Mouse (Mus musculus): ENCODE measurements around the gene Gucd1.
"Not testable (repeated sequence)": the region's sequence is repeated elsewhere in the genome, so short reads cannot be mapped to it uniquely, and the experiment has no call there.

Gene Gucd1

DNA sequence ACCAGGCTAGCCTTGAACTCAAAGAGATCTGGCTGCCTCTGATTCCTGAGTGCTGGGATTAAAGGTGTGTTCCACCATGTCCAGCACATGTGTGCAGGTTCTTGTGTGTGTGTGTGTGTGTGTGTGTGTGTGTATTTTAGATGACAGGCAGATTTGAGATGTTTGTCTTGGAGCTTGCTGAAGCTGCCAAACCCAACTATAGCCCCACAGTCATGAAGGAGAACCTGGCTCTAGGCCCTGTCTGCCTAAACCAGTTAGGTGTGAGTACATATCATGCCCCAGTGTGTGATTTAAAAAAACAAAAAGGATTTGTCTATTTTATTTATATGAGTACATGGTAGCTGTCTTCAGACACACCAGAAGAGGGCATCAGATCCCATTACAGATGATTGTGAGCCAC, 21.9 kb downstream of the Gucd1 start:
- POLR2A ChIA-PET, result interaction anchor here in 1 of 4 experiments (0.7 to 1.6 kb wide), 2 partner anchors 8 to 301 kb away, joined by 3 to 5 read pairs; no protein-coding TSS in a partner anchor
- CTCF ChIA-PET, result interaction anchor here in 3 of 4 experiments (0.6 to 1.3 kb wide), 3 partner anchors 53 to 251 kb away, joined by 3 to 4 read pairs (median 3); no protein-coding TSS in a partner anchor

DNA sequence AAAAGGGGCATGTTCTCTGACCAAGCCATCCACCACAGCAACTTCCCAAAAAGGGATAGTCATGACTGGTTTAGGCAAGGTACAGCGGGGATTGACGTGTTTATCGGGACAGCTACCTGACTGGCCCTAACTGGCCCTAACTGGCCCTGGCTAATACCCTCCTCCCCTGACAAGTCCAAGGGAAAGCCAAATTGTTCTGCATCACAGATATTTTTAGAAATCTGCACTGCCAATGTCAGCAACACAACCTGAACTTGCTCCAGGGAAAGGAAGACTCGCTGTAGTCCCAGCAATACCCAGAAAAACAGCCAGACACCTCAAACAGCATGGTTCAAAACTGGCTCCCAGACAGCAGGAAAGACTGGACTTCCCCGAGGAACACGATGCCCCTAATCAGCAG, 22.5 kb downstream of the Gucd1 start:
- POLR2A ChIA-PET, result no interaction called here
- CTCF ChIA-PET, result interaction anchor here in 1 of 4 experiments (1.3 kb wide), 1 partner anchor 53 kb away, joined by 4 read pairs; no protein-coding TSS in a partner anchor

DNA sequence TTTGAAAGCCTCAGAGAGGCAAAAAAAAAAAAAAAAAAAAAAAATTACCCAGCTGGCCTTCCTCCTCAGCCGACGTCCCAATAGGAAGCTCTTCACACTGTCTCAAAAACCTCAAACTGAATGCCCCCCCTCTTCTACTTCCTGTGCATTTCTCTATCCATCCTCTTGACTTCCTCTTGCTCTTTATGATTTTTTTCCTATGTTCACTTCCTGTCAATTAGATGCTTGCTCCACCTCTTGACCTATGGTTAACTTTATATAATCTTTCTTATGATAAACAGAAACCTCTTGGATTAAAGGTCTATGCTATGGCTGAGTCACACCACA, 25.9 kb downstream of the Gucd1 start:
- ChIA-PET POLR2A (no interaction called here), CTCF (interaction anchor here in 1 of 4 experiments (0.9 kb wide), 1 partner anchor 13 kb away, joined by 3 read pairs; no protein-coding TSS in a partner anchor)

DNA sequence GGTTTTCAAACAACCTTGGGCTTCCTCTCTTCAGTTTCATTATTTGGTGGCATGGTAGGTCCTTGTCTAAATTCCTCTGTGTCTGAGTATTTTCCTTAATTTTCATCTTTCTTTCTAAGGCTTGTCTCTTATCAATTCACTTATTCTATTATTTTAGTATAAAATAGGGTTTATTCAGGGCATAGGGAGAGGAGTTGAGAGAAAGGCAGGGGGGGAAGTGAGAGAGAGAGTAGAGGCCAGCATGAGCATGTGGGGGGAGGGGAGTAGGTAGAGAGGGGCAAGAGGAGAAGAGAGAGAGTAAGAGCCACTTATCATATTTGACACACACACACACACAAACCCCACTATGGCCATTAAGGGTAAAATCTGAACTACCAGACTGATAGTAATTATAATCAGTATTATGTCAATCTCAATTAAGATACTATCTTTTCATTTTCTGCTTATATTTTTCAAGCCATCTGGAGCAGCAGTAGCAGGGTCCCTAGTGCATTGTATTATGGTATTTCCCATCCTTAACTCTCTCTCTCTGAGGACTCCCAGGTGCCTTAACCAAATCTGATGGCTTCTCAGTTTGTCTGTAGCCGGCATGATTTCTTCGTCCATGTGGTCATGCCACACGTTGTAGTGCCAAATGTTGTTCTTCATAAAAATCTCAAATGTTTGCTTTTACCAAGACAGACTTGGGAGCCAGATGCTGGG, 26.4 kb downstream of the Gucd1 start:
- ChIA-PET CTCF (interaction anchor here in 1 of 4 experiments (0.9 kb wide), 1 partner anchor 14 kb away, joined by 3 read pairs; no protein-coding TSS in a partner anchor), POLR2A (no interaction called here)

DNA sequence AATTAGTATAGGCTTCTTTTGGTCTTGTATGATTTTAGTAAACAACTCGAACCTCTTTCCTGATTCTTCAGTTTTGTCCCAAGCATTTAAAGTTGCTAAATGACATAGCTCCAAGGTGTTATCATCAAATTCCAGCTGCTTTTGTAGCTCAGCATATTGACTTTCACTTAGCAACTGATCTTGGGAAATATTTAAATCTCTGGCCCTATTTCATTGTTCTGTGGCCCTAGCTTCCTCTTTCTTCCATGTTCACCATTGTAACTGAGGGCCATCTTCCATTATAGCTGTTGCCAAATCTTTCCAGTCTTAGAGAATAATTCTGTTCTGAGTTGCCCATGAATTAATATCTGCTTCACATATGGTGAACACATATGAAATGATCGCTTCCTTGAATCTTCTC, 27.0 kb downstream of the Gucd1 start:
- ChIA-PET POLR2A (interaction anchor here in 1 of 4 experiments (0.9 kb wide), 1 partner anchor 21 kb away, joined by 3 read pairs; no protein-coding TSS in a partner anchor), CTCF (no interaction called here)

DNA sequence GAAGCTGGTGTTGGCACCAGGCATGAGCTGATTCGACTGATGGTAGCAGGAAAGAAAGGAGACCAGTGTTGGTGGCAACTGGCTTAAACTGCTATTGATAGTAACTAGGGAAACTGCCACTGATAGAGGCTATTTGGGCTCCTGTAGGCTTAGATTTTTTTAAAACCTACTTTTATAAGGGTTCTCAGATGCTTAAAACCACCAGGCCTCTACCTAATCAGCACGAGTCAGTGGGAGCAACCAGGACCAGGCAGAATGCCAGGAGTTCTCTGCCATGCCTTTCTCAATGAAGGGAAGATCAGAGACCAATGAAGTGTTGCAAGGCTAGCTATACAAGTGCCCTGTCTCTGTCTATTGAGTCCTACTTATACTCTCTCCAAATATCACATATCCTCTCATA, 28.2 kb downstream of the Gucd1 start:
- ChIA-PET POLR2A (interaction anchor here in 1 of 4 experiments (0.6 kb wide), 1 partner anchor 24 kb away, joined by 3 read pairs; no protein-coding TSS in a partner anchor), CTCF (no interaction called here)

DNA sequence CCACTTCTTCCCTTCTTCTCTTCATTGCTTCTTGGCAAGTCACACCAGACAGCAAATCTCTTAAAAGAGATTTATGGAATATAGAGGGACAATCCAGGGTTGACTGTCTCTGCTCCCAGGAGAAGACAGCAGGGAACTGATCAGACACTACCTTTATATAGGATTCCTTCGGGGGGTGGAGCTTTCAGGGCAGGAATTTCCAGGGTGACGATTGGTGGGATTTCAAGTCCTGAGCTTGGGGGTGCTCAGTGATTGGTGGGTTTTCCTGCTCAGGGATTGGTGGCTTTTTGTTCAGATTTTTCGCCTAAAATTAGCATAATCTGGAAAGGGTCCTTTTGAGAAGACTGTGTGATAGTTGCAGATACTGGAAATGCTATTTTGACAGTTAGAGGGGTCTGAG, 30.6 kb downstream of the Gucd1 start:
- POLR2A ChIA-PET, result interaction anchor here in 1 of 4 experiments (1.2 to 1.8 kb wide), 2 partner anchors 10 to 30 kb away, joined by 3 to 5 read pairs; partner anchors contain the start of genes Gucd1 and Snrpd3
- CTCF ChIA-PET, result interaction anchor here in 1 of 4 experiments (0.7 kb wide), 1 partner anchor 88 kb away, joined by 5 read pairs; no protein-coding TSS in a partner anchor

DNA sequence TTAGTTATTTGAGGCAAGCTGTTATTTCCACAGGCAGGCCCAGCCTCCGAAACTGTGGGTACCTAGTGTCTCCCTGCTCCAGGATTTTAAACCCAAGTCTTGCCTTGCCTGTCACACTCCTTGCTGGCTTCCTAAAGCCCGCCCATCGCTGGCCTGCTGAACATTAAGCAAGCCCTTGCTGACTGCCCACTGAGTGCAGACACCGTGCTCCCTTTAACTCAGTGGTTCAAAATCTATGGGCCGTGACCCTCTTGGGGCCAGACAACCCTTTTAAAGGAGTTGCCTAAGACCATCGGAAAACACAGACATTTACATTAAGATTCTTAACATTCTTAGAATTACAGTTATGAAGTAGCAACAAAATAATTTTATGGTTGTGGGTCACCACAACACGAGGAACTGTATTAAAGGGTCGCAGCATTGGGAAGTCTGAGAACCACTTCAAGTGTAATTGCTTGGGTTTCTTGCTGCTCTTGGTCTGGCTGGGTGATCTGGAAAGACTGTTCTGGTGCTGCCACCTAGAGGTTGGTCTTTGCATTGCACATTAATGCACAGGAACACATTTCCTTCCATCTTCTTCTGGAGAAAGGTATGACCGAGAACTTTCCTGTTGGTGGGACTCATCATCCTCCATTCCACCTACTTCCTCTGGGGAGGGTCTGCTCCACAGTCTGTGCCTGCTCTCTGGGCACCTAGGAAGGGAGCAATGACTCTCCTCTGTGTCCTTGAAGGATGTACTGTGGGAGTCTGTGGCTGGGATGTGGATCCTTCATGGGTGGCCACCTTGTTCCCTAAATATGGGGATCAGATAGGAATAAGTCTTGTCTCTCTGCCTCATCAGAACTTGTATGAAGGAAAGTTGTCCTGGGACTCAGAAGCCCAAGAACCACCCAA, 31.4 kb downstream of the Gucd1 start:
- POLR2A ChIA-PET, result interaction anchor here in 1 of 4 experiments (1.2 kb wide), 1 partner anchor 31 kb away, joined by 3 read pairs; the partner anchor contains the start of genes Gucd1 and Snrpd3
- CTCF ChIA-PET, result no interaction called here

DNA sequence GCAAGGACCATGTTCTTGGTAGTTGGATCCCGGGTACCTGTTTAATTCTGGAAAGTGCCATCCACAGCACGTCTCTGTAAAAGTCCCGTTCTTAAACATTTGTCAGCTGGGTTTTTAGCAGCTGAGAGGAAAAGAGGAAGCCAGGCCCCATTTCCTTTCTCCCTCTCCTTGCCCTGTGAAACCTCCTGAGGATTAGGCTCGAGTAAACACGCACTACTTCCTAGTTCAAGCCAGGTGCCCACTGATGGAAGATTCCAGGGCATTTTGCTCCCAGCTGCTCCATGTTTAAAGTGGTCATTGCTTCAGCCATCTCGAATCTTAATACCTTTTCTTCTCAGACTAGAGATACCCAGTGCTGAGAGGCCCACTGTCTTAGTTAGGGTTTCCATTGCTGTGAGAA, 33.0 kb downstream of the Gucd1 start:
- ChIA-PET POLR2A (interaction anchor here in 1 of 4 experiments (0.6 kb wide), 1 partner anchor 98 kb away, joined by 4 read pairs; no protein-coding TSS in a partner anchor), CTCF (no interaction called here)

DNA sequence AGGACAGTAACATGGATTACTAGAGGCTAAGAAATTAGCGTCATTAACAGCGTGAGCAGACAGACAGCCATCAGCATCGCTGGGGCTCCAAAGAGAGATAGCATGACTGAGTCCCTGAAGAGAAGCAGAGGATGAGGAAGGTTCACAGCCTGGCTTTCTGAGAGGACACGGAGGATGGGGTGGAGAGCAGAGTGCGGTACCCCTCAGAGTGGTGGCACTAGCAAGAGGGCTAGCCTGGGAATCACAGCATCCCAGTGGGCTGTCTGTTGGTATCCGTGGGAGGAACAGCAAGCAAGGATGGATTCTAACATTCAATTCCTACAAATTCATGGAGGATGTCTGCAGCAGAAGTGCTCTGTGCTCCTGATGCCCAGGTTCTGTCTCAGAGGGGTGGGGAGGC, 33.7 kb downstream of the Gucd1 start:
- POLR2A ChIA-PET, result no interaction called here
- CTCF ChIA-PET, result interaction anchor here in 1 of 4 experiments (0.5 kb wide), 1 partner anchor 226 kb away, joined by 3 read pairs; no protein-coding TSS in a partner anchor

DNA sequence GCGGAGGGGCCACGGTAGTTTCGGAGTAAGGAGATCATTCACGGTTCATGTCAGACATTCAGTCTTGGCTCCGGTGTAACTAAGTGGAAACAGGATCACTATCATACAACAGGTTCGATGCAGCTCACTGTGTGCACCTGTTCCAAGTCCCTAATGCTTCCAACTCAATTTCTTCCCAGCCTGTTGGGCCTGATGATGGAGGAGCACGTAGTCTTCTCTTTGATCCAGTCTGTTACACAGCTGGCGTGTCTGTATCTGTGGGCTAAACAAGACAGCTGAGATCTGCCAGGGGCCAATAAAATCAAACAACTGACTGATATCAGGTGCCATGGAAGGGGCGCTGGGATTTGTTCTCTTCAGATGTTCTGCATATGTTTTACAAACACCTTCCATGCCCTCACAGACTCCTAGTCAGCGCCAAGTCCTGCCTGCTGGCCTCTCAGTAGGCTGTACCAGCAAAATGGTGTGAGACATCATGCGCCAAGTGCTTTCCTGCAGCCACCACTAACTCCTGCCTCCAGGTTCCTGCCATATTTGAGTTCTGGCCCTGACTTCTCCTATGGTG, 34.8 kb downstream of the Gucd1 start:
- ChIA-PET POLR2A (no interaction called here), CTCF (no interaction called here)

DNA sequence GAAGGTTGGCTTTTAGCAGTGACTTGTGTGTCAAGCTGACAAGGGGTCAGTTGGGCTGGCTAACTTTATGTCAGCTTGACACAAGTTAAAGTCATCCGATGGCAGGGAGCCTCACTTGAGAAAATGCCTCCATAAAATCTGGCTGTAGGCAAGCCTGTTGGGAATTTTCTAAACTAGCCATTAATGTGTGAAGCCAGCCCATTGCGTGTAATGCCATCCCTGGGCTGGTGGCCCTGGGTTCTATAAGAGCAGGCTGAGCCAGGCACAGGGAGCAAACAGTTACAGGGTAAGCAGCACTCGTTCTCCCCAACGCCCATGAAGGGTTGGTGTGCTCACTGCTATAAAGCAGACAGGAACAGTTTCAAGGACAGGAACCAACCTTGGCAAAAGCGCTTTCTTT, 35.5 kb downstream of the Gucd1 start:
- CTCF ChIA-PET, result no interaction called here
- POLR2A ChIA-PET, result no interaction called here

DNA sequence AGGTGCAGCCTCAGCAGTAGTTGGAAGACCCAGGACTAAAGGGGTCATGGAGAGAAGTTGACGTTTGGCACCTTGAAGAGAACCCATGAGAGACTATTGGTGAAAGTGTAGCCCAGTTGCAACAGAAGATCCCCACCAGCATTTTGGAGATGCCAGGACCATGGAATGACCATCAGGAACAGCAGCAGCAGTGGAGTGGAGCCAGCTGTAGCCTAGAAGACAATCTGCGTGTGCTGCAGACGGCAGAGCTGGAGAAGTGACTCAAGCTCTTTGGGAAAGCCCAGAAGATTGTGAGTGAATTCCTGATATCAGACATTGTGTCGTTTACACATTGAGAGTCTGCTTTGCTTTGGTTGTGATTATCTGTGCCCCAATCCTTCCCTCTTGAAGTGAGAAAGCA, 36.1 kb downstream of the Gucd1 start:
- ChIA-PET POLR2A (no interaction called here), CTCF (no interaction called here)

DNA sequence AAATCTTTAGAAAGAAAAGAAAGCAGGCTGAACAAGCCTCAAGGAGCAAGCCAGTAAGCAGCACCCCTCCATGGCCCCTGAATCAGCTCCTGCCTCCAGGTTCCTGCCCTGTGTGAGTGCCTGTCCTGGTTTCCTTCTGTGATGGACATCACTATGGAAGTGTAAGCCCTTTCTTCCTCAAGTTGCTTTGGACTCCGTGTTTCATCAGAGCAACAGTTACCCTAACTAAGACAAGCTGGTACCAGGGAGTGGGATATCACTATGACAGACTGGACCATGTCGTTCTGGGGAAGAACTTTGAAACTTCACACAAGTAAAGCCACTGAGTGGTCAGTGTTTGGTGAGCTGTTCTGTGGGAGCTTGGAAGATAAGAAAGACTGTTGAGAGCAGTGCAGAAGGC, 37.8 kb downstream of the Gucd1 start:
- POLR2A ChIA-PET, result no interaction called here
- CTCF ChIA-PET, result interaction anchor here in 3 of 4 experiments (0.6 to 1.0 kb wide), 3 partner anchors 113 to 352 kb away, joined by 3 to 5 read pairs (median 4); no protein-coding TSS in a partner anchor

DNA sequence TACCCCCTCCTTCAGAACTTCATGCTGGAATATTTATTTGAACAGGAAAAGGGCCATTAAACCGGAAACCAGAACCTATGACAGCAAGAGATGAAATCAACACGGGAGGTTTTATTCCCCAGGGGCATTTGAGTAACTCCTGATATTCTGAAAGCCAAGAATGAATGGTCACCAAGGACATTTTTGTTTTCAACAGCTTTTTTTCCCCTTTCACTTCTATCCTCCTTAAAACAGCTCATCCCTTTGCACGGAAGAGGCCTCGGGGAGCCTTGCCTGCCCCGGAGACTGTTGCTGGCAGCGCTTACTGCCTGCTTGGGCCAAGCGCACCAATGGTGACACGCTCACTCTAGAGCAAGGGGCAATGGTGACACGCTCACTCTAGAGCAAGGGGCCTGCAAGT, 40.7 kb downstream of the Gucd1 start:
- ChIA-PET POLR2A (no interaction called here), CTCF (interaction anchor here in 1 of 4 experiments (0.7 kb wide), 1 partner anchor 285 kb away, joined by 4 read pairs; no protein-coding TSS in a partner anchor)

DNA sequence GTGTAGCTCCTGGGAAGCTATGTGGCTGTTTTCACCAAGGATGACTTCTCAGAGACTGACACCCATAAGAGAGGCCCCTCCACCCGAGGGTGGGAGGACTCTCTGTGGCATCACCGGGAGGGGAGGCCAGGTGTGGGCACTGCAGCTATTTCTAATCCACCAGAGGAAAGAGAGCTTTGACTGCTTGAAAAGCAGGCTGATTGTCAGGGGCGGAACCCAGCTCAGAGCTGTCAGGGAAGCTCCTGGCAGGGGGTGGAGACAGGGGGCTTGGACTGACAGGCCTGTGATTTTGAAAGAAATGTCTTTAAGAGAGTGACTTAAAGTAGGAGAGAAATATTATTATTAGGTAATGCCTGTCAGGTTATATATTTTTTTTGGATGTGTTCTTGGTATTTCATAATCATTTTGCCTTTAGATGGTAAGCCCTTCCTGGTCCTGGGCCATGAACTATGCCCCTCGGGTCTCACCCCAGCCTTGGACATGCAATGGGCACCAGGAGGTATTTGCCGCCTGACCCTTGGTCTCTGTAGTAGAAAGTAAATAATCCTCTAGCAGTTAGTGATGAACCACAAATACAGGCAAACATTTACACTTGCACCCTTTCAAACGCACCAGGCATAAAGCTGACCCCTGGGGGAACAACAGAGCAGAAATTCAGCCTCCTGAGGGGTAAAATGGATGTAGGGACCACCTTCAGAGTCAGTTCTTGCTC, 42.5 kb downstream of the Gucd1 start:
- CTCF ChIA-PET, result interaction anchor here in 1 of 4 experiments (0.7 kb wide), 1 partner anchor 35 kb away, joined by 3 read pairs; no protein-coding TSS in a partner anchor
- POLR2A ChIA-PET, result not testable (repeated sequence)

DNA sequence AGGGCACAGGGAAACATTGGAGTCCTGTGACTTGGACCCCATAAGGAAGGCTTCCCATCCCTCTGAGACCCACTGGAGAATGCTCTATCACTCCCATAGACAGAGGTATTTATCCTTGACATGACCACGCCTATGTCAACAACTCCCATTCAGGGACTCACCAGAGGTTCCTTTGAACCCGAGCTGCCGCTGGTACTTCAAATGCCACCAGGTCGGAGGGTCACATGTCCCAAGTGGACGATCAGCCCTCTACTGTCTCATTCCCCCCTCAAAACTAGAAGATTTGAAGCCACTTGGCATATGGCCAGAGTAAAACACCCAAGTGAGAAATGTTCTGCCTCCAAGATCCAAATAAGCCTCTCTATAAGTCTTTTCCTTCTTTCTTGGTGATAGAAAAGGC, 43.2 kb downstream of the Gucd1 start:
- ChIA-PET POLR2A (interaction anchor here in 1 of 4 experiments (1.3 kb wide), 1 partner anchor 10 kb away, joined by 4 read pairs; no protein-coding TSS in a partner anchor), CTCF (no interaction called here)

DNA sequence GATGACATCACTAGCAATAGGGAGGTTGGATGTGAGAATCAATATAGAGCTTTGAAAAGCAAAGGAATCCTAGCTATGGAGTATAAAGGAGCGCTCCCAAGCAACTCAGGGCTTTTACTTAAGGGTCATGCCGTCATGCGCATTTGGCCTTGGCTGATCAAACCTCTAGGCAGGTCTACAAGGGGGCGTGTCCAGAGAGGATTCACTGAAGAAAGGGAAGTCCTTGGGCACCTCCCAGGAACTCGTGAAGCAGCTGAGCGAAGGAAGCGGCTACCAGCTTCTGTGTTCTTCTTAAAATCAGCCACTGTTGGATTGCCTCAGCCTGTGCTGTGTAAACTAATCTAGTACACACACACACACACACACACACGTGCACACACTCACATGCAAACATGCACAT, 44.4 kb downstream of the Gucd1 start:
- ChIA-PET POLR2A (interaction anchor here in 2 of 4 experiments (0.6 to 1.3 kb wide), 6 partner anchors 9 to 469 kb away, joined by 3 to 4 read pairs (median 3); no protein-coding TSS in a partner anchor), CTCF (interaction anchor here in 1 of 4 experiments (0.9 kb wide), 1 partner anchor 35 kb away, joined by 3 read pairs; no protein-coding TSS in a partner anchor)
